Mouse (Mus musculus) liver, embryonic 15.5 days (tissue): ENCODE results near the gene Ndufb8. TPM values are rescaled to one million over a fixed set of nuclear protein-coding genes. Genes with fewer than 3 reads are reported as not detected.
A peak's percentile ranks its signal among the peaks of the same experiment; 100 is the strongest.

Experiments used
- ATAC-seq: fragments of 200-750 bp; cut with Nextera tagmentation; 2 replicates; pipeline ENCODE4 v1.8.0; 2017; ENCODE audit warnings: moderate number of reproducible peaks, mild to moderate bottlenecking, moderate library complexity; ENCODE audit not compliant: insufficient read depth
- H3K27ac ChIP-seq: fragments of 300-500 bp; sonication (generic); replicated peaks from 2 replicates; pipeline ENCODE4 v1.5.1; 2015; ENCODE audit warnings: mild to moderate bottlenecking, inconsistent platforms
- H3K27me3 ChIP-seq: fragments of 300-500 bp; sonication (generic); 2 replicates; pipeline ENCODE4 v1.6.1; 2015; ENCODE audit warnings: mild to moderate bottlenecking, inconsistent platforms
- H3K36me3 ChIP-seq: fragments of 300-500 bp; sonication (generic); replicated peaks from 2 replicates; pipeline ENCODE4 v1.6.1; 2015; ENCODE audit warnings: moderate library complexity, mild to moderate bottlenecking, inconsistent platforms
- H3K4me1 ChIP-seq: fragments of 300-500 bp; sonication (generic); replicated peaks from 2 replicates; pipeline ENCODE4 v1.6.1; 2015; ENCODE audit warnings: inconsistent platforms
- H3K4me2 ChIP-seq: fragments of 300-500 bp; sonication (generic); 2 replicates; pipeline ENCODE4 v1.6.1; 2015; ENCODE audit warnings: moderate library complexity, mild to moderate bottlenecking, inconsistent platforms
- H3K4me3 ChIP-seq: fragments of 300-500 bp; sonication (generic); replicated peaks from 2 replicates; pipeline ENCODE4 v1.5.1; 2015; ENCODE audit warnings: mild to moderate bottlenecking, inconsistent platforms
- H3K9ac ChIP-seq: fragments of 300-500 bp; sonication (generic); 2 replicates; pipeline ENCODE4 v1.6.1; 2015; ENCODE audit warnings: moderate library complexity, mild to moderate bottlenecking, inconsistent platforms
- H3K9me3 ChIP-seq: fragments of 300-500 bp; sonication (generic); replicated peaks from 2 replicates; pipeline ENCODE4 v1.6.1; 2016; ENCODE audit warnings: inconsistent platforms
- WGBS: fragments of 180-500 bp; shearing (Covaris S2); methylation state at CpG from one replicate; pipeline ENCODE4 v1.1.7; 2015; ENCODE audit warnings: mixed read lengths; ENCODE audit not compliant: insufficient replicate concordance; 5-methylcytosine and 5-hydroxymethylcytosine counted together
- polyA plus RNA-seq: library from polyadenylated mRNA; unstranded; fragments of >200 nt; fragmentation: Nextera tagmentation; extraction: Ambion mirVana; gene quantifications from 2 replicates; pipeline ENCODE4 v1.2.1, GENCODE M21; 2015

Gene Ndufb8
- polyA plus RNA-seq, 1 experiment from 2014 or later = 297 TPM

DNA sequence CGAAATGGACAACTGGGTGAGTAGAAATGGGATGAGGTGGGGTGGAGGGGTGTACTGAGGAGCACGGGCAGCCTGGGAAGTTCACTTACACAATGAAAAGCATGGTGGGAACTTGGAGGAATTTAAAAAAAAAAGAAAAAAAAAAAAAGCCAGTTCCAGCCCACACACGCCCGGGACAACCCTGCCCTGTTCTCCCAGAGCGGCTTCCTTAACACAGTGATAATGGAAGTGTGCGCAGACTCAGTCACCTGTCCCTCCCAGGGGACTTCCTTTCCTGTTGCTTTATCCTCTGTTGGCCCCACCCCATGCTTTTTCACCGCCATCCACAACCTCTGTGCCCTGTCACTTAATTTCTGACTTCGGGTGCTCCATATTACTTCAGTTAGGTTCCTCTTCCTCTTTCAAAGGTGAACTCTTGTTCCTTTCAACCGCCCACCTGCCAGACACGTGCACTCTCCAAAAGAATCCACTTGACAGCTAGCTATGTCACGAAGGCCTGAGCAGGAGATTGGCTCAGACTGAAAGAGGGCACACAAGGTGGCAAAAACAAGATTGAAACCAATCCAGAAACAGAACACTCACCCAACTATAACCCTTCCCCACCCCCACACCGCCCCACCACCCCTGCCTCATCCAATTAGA lies 44.6 kb downstream of the Ndufb8 start:
- no peak overlapping the region for H3K4me3 ChIP-seq
- no peaks in the 10 kb centered on the region for H3K36me3 ChIP-seq
- H3K27ac ChIP-seq = no peak overlapping the region
- H3K4me1 ChIP-seq = peaks cover 4% of the 10 kb centered on the region; the same call in 1 of the 2 replicates
- ATAC-seq = no peak
- H3K4me2 ChIP-seq = 0 out of 2 replicates have a peak overlapping the region, but pooled peaks have one; percentile 48
- no peak overlapping the region for H3K9ac ChIP-seq
- 6% methylated on average over 12 of the region's 12 CpGs for WGBS
- no peaks in the 10 kb centered on the region for H3K9me3 ChIP-seq
- H3K27me3 ChIP-seq = peaks cover 88% of the 10 kb centered on the region

DNA sequence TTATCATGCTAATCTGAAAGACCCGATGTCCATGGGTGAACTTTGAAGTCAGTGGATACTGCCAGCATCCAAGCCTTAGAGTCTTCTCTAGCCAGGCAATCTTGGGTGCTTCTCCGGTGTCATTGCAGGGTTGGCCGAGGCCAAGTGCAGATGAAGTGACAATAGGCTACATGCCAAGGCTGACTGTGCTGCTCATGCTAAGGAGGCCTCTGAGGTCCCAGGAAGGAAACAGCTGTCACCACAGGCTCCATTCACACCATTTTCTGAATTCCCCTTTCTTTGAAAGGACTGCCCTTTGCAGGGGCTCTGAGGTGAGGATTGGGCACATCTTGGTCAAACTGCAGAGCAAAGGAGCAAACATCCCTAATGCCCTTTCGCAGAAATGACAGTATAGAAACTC lies 52.5 kb downstream of the Ndufb8 start:
- Histone ChIP-seq H3K4me2 (no peak overlapping the region), H3K4me1 (no peaks in the 10 kb centered on the region), H3K4me3 (no peak overlapping the region), H3K9ac (no peak overlapping the region), H3K27me3 (peaks cover 69% of the 10 kb centered on the region), H3K9me3 (no peaks in the 10 kb centered on the region), H3K36me3 (no peaks in the 10 kb centered on the region), H3K27ac (no peak overlapping the region)
- ATAC-seq = no peak
- 54% methylated on average over 4 of the region's 4 CpGs for WGBS

DNA sequence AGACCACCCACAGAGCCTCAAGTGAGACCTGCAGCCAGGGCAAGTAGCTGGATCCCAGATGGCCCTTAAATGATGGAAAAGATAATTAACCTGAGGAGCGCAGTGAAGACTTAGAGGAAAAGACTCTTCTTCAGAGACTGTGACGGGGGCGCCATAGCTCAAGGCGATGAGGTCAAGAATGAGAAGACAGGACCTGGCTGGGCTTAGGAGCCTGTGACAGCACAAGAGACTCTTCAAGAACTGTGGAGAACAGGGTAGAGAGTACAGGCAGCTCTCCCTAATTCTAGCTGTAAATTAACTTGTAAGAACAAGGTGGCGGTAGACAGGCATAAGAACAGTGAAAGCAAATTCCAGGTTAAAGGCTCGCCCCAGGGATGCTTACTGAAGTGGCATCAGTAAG lies 53.3 kb downstream of the Ndufb8 start:
- Histone ChIP-seq H3K4me1 (no peaks in the 10 kb centered on the region), H3K9me3 (no peaks in the 10 kb centered on the region), H3K9ac (no peak overlapping the region), H3K27me3 (peaks cover 69% of the 10 kb centered on the region), H3K36me3 (no peaks in the 10 kb centered on the region), H3K4me2 (no peak overlapping the region), H3K4me3 (no peak overlapping the region), H3K27ac (no peak overlapping the region)
- WGBS = 60% methylated on average over 6 of the region's 6 CpGs
- no peak for ATAC-seq

DNA sequence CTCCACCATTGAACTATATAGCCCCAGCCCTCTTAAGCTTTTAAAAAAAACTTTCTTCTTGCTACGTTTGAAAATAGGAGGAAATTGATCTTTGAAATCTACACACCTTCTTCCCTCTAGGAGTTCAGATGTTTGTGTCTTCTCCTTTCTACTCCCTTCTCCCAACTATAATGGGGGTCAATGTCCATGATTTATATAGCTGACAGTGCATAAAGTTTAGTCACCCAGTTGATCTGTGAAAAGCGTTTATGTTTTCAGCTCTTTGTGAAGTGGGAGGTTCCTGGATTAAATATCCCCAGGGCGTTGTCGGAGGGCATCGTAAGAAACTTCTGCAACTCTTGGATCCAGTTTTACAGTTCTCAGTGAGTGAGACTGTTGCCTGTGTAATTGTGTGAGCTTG lies 55.0 kb downstream of the Ndufb8 start:
- Histone ChIP-seq H3K4me3 (no peak overlapping the region), H3K4me2 (no peak overlapping the region), H3K36me3 (no peaks in the 10 kb centered on the region), H3K9ac (no peak overlapping the region), H3K4me1 (no peaks in the 10 kb centered on the region), H3K27ac (no peak overlapping the region), H3K9me3 (no peaks in the 10 kb centered on the region), H3K27me3 (peaks cover 78% of the 10 kb centered on the region)
- WGBS = 58% methylated on average over 5 of the region's 5 CpGs
- ATAC-seq = no peak

DNA sequence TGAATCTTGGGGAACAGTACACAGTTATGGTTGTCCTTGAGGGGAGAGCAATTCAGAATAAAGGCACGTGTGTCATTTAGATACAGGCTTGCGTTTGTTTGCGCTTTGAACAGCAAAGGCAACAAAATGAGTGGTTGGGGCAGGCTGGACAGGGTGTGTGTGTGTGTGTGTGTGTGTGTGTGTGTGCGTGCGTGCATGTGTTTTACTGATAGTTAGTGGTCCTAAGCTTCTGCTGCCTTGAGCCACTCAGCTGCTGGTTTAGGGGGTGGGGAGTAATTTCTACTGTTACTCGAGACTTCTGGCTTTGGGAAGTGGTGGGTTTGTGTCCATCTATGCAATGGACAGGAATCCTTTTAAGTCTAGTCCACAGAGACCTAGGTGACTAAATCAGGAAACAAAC lies 56.3 kb downstream of the Ndufb8 start:
- 43% methylated on average over 6 of the region's 6 CpGs for WGBS
- Histone ChIP-seq H3K4me1 (no peaks in the 10 kb centered on the region), H3K36me3 (no peaks in the 10 kb centered on the region), H3K9ac (no peak overlapping the region), H3K4me2 (no peak overlapping the region), H3K9me3 (no peaks in the 10 kb centered on the region), H3K4me3 (no peak overlapping the region), H3K27me3 (peaks cover 70% of the 10 kb centered on the region), H3K27ac (no peak overlapping the region)
- ATAC-seq = no peak

Other genes starting within 250 kb of the Ndufb8 start
- gene Scd4, start 222.3 kb downstream of the Ndufb8 start, polyA plus RNA-seq = 0.03 TPM in 1 of 2 replicates, not detected in the other
- gene Scd1, start 147.6 kb downstream of the Ndufb8 start, polyA plus RNA-seq = 17.6 and 17.8 TPM in 2 replicates
- not detected in 2 replicates for gene Wnt8b, start 62.0 kb downstream of the Ndufb8 start, polyA plus RNA-seq
- 0.25 and 0.43 TPM in 2 replicates for gene Sec31b, start 9.6 kb downstream of the Ndufb8 start, polyA plus RNA-seq
- gene Gm20538, start 2.6 kb downstream of the Ndufb8 start, polyA plus RNA-seq = not detected in 2 replicates
- 9.9 and 11.3 TPM in 2 replicates for gene Hif1an, start 7.4 kb upstream of the Ndufb8 start, polyA plus RNA-seq
- not detected in 2 replicates for gene Pax2, start 200.6 kb upstream of the Ndufb8 start, polyA plus RNA-seq